Mouse (Mus musculus) neural tube, embryonic 11.5 days (tissue): ENCODE data around the gene Nipbl. TPM values are rescaled to one million over a fixed set of nuclear protein-coding genes. Genes with fewer than 3 reads are reported as not detected.

Source experiments
- ATAC-seq: fragments of 200-750 bp; cut with Nextera tagmentation; 2 replicates; pipeline ENCODE4 v1.8.0; 2017; ENCODE audit warnings: moderate number of reproducible peaks, mild to moderate bottlenecking, moderate TSS enrichment, moderate library complexity; ENCODE audit not compliant: insufficient read depth, low FRiP score, low TSS enrichment
- DNase-seq: peaks from one replicate; pipeline ENCODE4 v3.0.0-alpha.2; 2015; ENCODE audit warnings: low spot score
- H3K27ac ChIP-seq: fragments of 300-500 bp; sonication (generic); 2 replicates; pipeline ENCODE4 v1.5.1; 2014; ENCODE audit warnings: low read depth, mild to moderate bottlenecking, low read length
- H3K27me3 ChIP-seq: fragments of 300-500 bp; sonication (generic); 2 replicates; pipeline ENCODE4 v1.6.1; 2014; ENCODE audit warnings: mild to moderate bottlenecking, low read length, mixed read lengths; ENCODE audit not compliant: control insufficient read depth, insufficient read depth
- H3K36me3 ChIP-seq: fragments of 300-500 bp; sonication (generic); 2 replicates; pipeline ENCODE4 v1.6.1; 2014; ENCODE audit warnings: mild to moderate bottlenecking, low read length, moderate library complexity, mixed read lengths; ENCODE audit not compliant: control insufficient read depth, insufficient read depth
- H3K4me1 ChIP-seq: fragments of 300-500 bp; sonication (generic); 2 replicates; pipeline ENCODE4 v1.6.1; 2014; ENCODE audit warnings: low read length, mixed read lengths; ENCODE audit not compliant: control insufficient read depth, insufficient read depth
- H3K4me2 ChIP-seq: fragments of 300-500 bp; sonication (generic); 2 replicates; pipeline ENCODE4 v1.6.1; 2014; ENCODE audit warnings: low read depth, mild to moderate bottlenecking, moderate library complexity
- H3K4me3 ChIP-seq: fragments of 300-500 bp; sonication (generic); 2 replicates; pipeline ENCODE4 v1.5.1; 2014; ENCODE audit warnings: low read depth, low read length
- H3K9ac ChIP-seq: fragments of 300-500 bp; sonication (generic); 2 replicates; pipeline ENCODE4 v1.6.1; 2014; ENCODE audit warnings: mild to moderate bottlenecking, low read length
- H3K9me3 ChIP-seq: fragments of 300-500 bp; sonication (generic); 2 replicates; pipeline ENCODE4 v1.6.1; 2016; ENCODE audit warnings: low read length; ENCODE audit not compliant: control insufficient read depth
- WGBS: fragments of 180-500 bp; shearing (Covaris S2); extraction: QIAGEN DNeasy Blood & Tissue Kit; methylation state at CpG from one replicate; pipeline ENCODE4 v1.1.7; 2014; 5-methylcytosine and 5-hydroxymethylcytosine counted together
- polyA plus RNA-seq: library from polyadenylated mRNA; unstranded; fragments of >200 nt; fragmentation: Nextera tagmentation; extraction: Ambion mirVana; gene quantifications from 2 replicates; pipeline ENCODE4 v1.2.1, GENCODE M21; 2014

The Nipbl gene
- polyA plus RNA-seq, 1 experiment from 2014 or later: 24.1 TPM

DNA sequence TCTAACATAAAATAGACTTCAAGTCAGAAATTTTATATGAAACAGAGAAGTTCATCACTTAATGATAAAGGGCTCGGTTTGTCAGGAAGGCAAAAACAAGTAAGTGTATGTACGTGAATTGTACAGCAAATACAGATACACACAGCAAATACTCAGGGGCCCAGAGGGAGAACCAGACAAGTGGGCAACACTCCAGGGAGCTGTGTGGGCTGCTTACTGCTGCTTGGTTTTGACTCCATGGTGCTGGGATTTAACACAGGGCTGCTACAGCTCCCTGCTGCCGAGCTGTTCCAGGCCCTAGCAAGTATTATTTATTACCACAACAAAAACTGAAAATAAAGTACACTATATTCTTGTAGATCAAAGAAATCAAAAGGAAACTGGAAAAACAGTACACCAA lies 177.1 kb downstream of the Nipbl start:
- no peak for DNase-seq
- H3K9ac ChIP-seq: no peak overlapping the region
- H3K9me3 ChIP-seq: no peaks in the 10 kb centered on the region
- H3K4me2 ChIP-seq: no peak overlapping the region
- ATAC-seq: no peak
- H3K36me3 ChIP-seq: peaks cover 12% of the 10 kb centered on the region
- no peaks in the 10 kb centered on the region for H3K27me3 ChIP-seq
- no peak overlapping the region for H3K27ac ChIP-seq
- no peaks in the 10 kb centered on the region for H3K4me1 ChIP-seq
- 91% methylated on average over 3 of the region's 3 CpGs for WGBS
- no peak overlapping the region for H3K4me3 ChIP-seq

DNA sequence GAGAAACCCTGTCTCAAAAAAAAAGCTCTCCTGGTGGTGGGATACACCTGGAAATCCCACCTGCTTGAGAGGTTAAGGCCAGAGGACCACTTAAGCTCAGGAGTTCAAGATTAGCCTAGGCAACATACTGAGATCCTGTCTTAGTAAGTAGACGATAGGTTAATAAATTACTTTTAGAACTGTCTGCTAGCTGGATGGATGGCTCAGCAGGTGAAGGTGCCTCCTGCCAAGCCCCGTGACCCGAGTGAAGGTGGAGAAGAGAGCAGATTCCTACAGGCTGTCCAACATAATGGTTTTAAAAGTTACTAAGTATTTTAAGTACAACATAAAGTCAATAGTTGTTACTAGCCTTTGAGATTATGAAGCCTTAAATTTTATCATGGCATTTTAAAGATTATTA lies 178.3 kb downstream of the Nipbl start:
- DNase-seq (no peak), ATAC-seq (no peak)
- Histone ChIP-seq H3K4me3 (no peak overlapping the region), H3K27ac (no peak overlapping the region), H3K4me1 (no peaks in the 10 kb centered on the region), H3K9ac (no peak overlapping the region), H3K36me3 (peaks cover 10% of the 10 kb centered on the region), H3K27me3 (no peaks in the 10 kb centered on the region), H3K4me2 (no peak overlapping the region), H3K9me3 (no peaks in the 10 kb centered on the region)
- 84% methylated on average over 3 of the region's 3 CpGs for WGBS

Other genes with a start within 250 kb of the Nipbl start
- gene Gm2310, start 75.5 kb upstream of the Nipbl start, polyA plus RNA-seq: not detected in 2 replicates